Mouse (Mus musculus) naive thymus-derived CD4-positive, alpha-beta T cell, adult 2 months (primary cell): ENCODE data around the gene Hmcn1.

Source experiments
- DNase-seq: peaks from one replicate; pipeline ENCODE4 v3.0.0-alpha.2; 2011; ENCODE audit warnings: low read depth

Gene Hmcn1

DNA sequence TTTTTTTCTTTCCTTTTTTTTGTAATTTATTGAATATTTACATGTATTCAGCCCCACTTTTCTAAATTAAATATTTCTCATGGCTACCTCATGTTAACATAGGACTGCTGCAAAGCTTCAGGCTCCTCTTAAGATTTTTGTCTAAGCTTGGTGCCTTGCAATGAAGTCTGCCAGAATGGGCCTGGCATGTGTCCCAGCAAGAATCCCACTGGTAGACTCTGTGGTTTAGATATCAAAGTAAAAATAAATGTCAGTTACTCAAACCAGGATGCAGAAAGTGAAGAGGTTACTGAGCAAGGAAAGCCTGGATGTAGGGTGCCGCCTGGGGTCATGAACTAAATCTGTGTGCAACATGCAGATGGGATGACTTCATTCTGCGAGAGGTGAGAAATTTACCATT is 217.5 kb downstream of the Hmcn1 start:
- no peak for DNase-seq

DNA sequence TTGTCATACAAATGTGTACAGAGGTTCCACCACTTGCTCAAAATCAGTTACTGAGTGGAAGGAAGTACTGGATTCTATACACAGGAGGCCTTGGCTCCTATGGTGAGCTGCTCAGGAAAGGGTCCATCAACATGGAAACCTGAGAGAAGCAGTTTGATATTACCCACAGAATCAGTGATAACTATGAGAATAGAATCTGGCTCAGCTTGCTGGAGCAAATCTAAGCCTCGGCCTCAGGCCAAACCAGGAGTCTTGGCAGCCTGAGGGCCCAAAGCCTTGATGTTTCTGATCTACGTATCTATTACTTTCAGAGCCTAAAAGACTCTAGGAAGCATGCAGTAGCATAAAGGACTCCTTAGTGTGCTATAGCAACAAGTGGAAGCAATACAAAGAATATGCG is 220.3 kb downstream of the Hmcn1 start:
- DNase-seq = no peak

GRCm38 (mm10) chr1:150770948-150771521 is 222.2 kb downstream of the Hmcn1 start:
- DNase-seq = no peak

DNA sequence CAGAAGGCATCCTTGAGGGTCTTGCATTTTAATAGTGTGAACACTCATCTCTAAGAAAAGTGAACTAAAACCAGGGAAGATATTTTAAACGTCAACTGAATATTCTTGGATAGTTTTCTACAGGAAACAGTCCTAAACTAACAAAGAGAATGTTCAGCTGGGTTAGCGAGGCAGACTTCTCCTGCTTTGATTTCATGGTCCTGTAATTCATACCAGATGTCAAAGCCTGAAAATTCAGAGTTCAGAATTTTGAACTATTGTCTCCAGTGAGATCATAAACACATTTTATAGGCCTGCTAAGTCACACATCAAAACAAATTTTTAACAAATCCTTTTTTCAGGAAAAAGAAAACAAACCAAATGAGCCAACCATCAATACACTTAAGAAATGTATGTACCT is 223.4 kb downstream of the Hmcn1 start:
- no peak for DNase-seq

- no peak for DNase-seq
These were observed 231.6 kb downstream of the Hmcn1 start for GRCm38 (mm10) chr1:150761678-150762077.

- DNase-seq = no peak
These were observed 232.4 kb downstream of the Hmcn1 start for GRCm38 (mm10) chr1:150760801-150761331.

GRCm38 (mm10) chr1:150759476-150760079 is 233.7 kb downstream of the Hmcn1 start:
- DNase-seq = no peak

GRCm38 (mm10) chr1:150753920-150754319 is 239.3 kb downstream of the Hmcn1 start:
- no peak for DNase-seq

DNA sequence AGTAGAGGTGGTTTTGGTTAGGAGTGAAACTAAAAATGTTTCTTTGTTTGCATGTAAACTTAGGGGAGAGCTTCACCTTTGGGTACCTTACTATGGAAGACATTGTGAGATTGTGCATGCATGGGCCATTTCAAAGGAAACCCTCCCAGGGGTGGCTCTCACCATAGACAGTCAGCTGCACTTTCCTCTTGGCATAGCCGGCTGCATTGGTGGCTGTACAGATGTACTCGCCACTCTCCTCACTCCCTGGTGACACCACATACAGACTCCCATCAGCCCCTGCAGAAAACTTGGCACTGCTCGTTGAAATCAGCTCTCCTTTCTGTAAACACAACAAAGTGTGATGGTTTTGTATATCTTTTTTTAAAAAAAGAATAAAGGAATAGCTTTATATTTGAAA is 244.5 kb downstream of the Hmcn1 start:
- no peak for DNase-seq

DNA sequence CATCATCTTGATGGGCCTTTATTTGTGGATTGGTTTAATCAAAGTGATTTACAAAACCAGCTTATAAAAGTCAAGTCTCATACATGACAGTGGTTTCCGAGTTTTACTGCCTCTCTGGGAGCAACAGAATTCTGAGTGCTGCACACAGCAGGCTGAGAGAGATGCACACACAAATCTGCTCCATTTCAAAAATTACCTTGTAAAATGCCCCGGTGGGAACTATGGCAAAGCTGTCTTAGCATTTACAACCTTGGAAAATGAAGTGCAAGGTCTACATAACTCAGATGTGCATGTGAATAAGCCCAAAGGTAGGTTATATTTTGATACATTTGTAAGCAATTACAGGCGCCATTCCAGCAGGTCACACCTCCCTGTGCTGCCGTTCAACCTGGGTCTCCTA is 245.5 kb downstream of the Hmcn1 start:
- no peak for DNase-seq

DNA sequence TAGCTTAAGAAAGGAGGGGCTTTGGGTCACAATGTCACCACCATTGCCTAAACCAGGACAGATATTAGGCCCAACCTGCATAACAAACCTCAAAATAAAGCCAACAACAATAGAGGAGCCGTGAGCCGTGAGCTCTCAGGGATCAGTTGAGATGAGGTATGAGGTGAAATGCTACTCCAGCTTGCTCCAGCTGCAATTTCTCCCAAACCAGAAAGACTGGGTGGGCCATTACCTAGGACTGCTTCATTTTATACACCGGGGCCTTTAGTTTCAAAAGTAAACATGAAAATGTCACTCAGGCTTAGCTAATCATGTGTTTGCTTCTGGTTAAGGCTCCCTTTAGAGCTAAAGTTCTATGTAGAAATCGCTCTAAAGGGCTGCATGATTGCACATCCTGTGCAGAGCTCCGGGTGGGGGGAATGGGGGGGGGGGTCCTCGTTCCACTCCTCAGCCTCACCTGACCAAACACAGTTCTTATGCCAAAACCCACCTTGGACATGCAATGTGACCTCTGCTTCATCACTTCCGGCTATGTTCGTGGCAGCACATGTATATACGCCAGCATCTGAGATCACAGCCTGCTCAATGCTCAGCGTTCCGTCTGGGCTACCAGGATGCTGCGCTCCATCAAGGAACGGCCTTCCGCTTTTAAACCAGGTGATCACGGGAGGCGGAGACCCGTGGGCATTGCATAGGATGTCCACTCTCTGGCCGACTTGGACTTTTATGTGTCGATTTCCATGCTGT is 250.0 kb downstream of the Hmcn1 start:
- no peak for DNase-seq

GRCm38 (mm10) chr1:150742376-150743087 is 250.7 kb downstream of the Hmcn1 start:
- no peak for DNase-seq

- no peak for DNase-seq
These were observed 281.8 kb downstream of the Hmcn1 start for GRCm38 (mm10) chr1:150711438-150711837.

GRCm38 (mm10) chr1:150706502-150706901 is 286.7 kb downstream of the Hmcn1 start:
- DNase-seq = no peak

GRCm38 (mm10) chr1:150697749-150698148 is 295.5 kb downstream of the Hmcn1 start:
- DNase-seq = no peak

- DNase-seq = no peak
These were observed 311.2 kb downstream of the Hmcn1 start for GRCm38 (mm10) chr1:150682044-150682443.

GRCm38 (mm10) chr1:150681433-150681832 is 311.8 kb downstream of the Hmcn1 start:
- DNase-seq = no peak

DNA sequence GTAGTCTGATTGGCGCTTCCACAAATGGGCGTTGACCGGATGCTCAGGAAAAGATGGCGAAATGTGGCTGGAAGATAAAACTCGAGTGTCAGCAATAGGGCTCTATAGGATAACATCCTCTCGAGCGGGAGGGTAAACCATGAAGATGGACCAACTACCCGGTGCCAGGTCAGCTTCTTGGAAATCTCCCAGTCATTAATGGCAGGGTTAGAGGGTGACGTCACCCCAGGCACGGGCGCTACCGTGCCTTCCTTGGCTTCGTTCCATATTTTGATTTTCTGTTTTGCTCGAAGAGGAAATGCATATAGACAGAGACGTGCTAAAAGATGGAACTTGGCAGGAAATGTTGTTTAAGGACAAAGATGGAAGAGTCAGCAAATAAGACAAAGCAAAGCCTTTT is 312.2 kb downstream of the Hmcn1 start:
- no peak for DNase-seq

DNA sequence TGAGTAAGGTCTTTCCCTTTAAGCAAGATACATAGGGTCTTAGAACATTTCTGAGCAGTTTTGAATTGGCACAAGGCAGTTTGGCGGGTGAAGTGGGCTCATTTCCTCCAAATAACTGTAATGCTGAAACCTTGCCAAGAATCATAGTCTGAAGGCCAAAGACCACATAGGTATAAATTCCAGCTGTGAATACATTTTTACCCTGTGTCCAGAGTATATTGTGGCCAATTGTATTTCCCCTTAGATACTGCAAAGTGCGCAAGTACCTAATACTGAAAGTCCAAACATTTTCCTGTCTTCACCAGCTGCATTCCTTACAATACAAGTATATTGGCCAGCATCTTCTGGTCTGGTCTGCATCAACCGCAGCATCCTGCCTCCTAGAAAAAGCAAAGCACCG is 312.9 kb downstream of the Hmcn1 start:
- no peak for DNase-seq

- no peak for DNase-seq
These were observed 347.9 kb downstream of the Hmcn1 start for GRCm38 (mm10) chr1:150645314-150645713.

- no peak for DNase-seq
These were observed 353.7 kb downstream of the Hmcn1 start for GRCm38 (mm10) chr1:150639522-150639921.

DNA sequence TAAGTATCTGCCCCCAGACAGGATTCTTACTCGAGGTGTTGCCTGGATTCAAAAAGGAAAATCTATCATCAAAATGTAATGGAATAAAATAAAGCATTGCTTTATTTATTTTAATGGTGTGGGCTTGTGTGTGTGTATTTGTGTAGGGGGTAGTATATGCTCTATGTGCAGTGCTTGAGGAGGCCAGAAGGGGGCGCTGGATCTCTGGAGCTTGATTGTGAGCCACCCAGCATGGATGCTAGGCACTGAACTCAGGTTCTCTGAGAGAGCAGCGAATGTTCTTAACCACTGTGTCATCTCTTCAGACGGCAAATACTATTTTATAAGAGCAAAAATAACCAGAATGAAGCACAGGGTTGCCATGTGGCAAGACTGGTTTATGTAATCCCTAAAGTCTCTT is 360.7 kb downstream of the Hmcn1 start:
- DNase-seq = no peak

- no peak for DNase-seq
These were observed 361.4 kb downstream of the Hmcn1 start for GRCm38 (mm10) chr1:150631856-150632171.
